Mouse (Mus musculus): ENCODE measurements at regions not wholly inside any gene's neighbourhood (a gene's known extent, or its start where the extent isn't known, plus 50 kb on each side); places are given as distances from the start of the nearest gene placed in this dataset.
"Not testable (repeated sequence)": the region's sequence is repeated elsewhere in the genome, so short reads cannot be mapped to it uniquely, and the experiment has no call there.

DNA sequence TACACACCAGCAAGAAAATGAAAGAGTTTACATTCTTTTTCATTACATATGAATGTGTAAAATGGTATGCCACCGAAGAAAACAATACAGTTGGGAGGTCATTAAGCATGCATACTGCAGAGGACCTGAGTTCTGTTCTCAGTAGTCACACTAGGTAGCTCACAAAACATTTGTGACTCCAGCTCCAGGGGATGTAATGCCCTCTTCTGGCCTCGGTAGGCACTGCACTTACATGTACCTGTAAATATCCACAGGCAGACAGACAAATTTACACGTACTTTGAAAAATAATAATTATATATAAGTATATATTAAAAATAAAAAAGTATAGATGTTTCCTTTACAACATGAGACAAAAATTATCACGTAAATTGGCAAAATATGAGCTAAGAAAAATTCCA, 342.3 kb upstream of the Gm28363 start:
- H3K4me3 ChIP-seq (ENCODE audit: low read depth, low read length) = no peak overlapping the region
- no peaks in the 10 kb centered on the region for H3K9me3 ChIP-seq (replicated peaks; ENCODE audit: control insufficient read depth, insufficient read depth, low read length, poor library complexity, severe bottlenecking)
- H3K27me3 ChIP-seq (ENCODE audit: control insufficient read depth, insufficient read depth, low read length, poor library complexity, severe bottlenecking) = no peaks in the 10 kb centered on the region; the same call in 1 of the 2 replicates
- no peak for TF ChIP-seq CTCF (IDR thresholded peaks at IDR 0.05; ENCODE audit: low read depth, low read length)
- TF ChIP-seq EP300 (IDR thresholded peaks at IDR 0.05; ENCODE audit: insufficient read depth, low read depth, low read length) = no peak
- no peak for TF ChIP-seq POLR2A (IDR thresholded peaks at IDR 0.05; ENCODE audit: insufficient read depth, low read length)
- no peaks in the 10 kb centered on the region for H3K36me3 ChIP-seq (ENCODE audit: control insufficient read depth, insufficient read depth, low read length, poor library complexity, severe bottlenecking)
- H3K4me1 ChIP-seq (ENCODE audit: control insufficient read depth, insufficient read depth, low read length) = no peaks in the 10 kb centered on the region
- no peak overlapping the region for H3K9ac ChIP-seq (ENCODE audit: low read depth, poor library complexity, severe bottlenecking)
- no peak overlapping the region for H3K27ac ChIP-seq (ENCODE audit: insufficient read depth, low read length)

DNA sequence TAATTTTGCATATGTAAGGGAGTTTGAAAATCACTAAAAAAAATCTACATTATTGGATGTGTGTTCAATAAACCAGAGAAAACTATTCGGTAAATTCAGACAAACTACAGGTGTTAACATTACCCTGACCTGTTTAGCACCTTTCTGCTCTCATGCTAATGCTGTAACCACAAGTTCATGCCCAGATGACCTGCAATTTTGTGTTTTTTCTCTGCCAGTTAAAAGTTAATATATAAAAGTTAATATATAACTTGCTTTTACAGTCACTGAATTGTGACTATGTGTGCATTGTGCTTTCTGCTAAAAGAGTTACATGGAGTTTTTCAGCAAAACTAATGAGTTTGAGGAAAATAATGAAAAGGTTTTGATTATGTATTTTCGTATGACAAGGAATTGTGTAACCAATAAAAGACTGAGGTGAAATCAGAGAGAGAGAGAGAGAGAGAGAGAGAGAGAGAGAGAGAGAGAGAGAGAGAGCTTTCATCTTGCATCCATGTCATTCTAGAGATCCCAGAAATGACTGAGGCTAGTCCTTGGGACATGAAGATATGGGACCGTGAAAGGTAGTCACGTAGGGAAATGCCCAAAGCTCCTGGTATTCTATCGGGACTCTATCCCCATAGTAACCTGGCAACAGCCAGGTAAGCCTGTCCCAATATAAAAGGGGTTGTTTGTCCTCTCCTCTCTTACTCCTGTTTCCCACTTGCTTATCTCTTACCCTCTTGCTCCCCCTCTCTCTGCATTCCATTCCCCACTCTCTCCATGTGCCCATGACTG, 340.3 kb upstream of the Gm28363 start:
- Histone ChIP-seq H3K27ac (ENCODE audit: insufficient read depth, low read length) (no peak overlapping the region), H3K9ac (ENCODE audit: low read depth, poor library complexity, severe bottlenecking) (no peak overlapping the region), H3K36me3 (ENCODE audit: control insufficient read depth, insufficient read depth, low read length, poor library complexity, severe bottlenecking) (no peaks in the 10 kb centered on the region), H3K4me1 (ENCODE audit: control insufficient read depth, insufficient read depth, low read length) (no peaks in the 10 kb centered on the region), H3K9me3 (replicated peaks; ENCODE audit: control insufficient read depth, insufficient read depth, low read length, poor library complexity, severe bottlenecking) (no peaks in the 10 kb centered on the region), H3K4me3 (ENCODE audit: low read depth, low read length) (no peak overlapping the region), H3K27me3 (ENCODE audit: control insufficient read depth, insufficient read depth, low read length, poor library complexity, severe bottlenecking) (no peaks in the 10 kb centered on the region; the same call in 1 of the 2 replicates)
- TF ChIP-seq POLR2A (IDR thresholded peaks at IDR 0.05; ENCODE audit: insufficient read depth, low read length) = no peak
- no peak for TF ChIP-seq EP300 (IDR thresholded peaks at IDR 0.05; ENCODE audit: insufficient read depth, low read depth, low read length)
- no peak for TF ChIP-seq CTCF (IDR thresholded peaks at IDR 0.05; ENCODE audit: low read depth, low read length)

DNA sequence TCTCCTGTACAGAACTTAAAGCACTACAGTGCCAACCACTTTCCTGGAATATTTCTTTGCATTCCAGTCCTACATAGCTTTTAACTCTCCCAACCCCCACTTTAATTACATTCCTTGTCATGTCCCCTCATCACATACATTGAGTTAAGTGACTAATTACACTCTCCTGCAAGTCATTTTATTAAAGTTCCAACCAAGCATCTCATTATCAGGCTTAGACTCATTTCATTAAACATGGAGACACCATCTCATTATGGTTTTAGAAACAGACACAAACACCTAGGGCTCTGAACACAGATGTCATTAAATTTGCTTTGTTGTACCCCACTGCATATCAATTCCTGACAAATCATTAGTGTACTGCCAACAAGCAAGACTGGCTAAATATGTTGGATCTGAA, 332.9 kb upstream of the Gm28363 start:
- no peak for TF ChIP-seq POLR2A (IDR thresholded peaks at IDR 0.05; ENCODE audit: insufficient read depth, low read length)
- no peak for TF ChIP-seq CTCF (IDR thresholded peaks at IDR 0.05; ENCODE audit: low read depth, low read length)
- TF ChIP-seq EP300 (IDR thresholded peaks at IDR 0.05; ENCODE audit: insufficient read depth, low read depth, low read length) = no peak
- Histone ChIP-seq H3K36me3 (ENCODE audit: control insufficient read depth, insufficient read depth, low read length, poor library complexity, severe bottlenecking) (no peaks in the 10 kb centered on the region), H3K9ac (ENCODE audit: low read depth, poor library complexity, severe bottlenecking) (no peak overlapping the region), H3K27me3 (ENCODE audit: control insufficient read depth, insufficient read depth, low read length, poor library complexity, severe bottlenecking) (no peaks in the 10 kb centered on the region), H3K27ac (ENCODE audit: insufficient read depth, low read length) (no peak overlapping the region), H3K4me3 (ENCODE audit: low read depth, low read length) (no peak overlapping the region), H3K9me3 (replicated peaks; ENCODE audit: control insufficient read depth, insufficient read depth, low read length, poor library complexity, severe bottlenecking) (no peaks in the 10 kb centered on the region), H3K4me1 (ENCODE audit: control insufficient read depth, insufficient read depth, low read length) (no peaks in the 10 kb centered on the region)

DNA sequence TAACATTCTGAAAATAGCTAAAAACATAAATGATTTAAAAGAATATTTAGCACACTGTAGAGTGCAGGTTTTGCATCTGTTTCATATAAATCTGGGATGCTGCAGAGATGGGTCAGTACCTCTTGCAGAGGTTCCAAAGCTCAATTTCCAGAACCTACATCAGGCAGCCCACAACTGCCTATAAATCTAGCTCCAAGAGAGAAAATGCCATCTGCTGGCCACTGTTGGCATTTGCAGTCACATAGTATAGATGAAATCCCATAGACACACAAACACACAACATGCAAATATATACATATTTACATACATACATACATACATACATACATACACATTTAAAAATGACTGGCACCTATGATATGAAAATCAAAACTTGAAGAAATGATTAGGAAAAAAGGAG, 284.6 kb upstream of the Gm28363 start:
- H3K27ac ChIP-seq (ENCODE audit: insufficient read depth, low read length) = no peak overlapping the region
- H3K9me3 ChIP-seq (replicated peaks; ENCODE audit: control insufficient read depth, insufficient read depth, low read length, poor library complexity, severe bottlenecking) = no peaks in the 10 kb centered on the region
- TF ChIP-seq CTCF (IDR thresholded peaks at IDR 0.05; ENCODE audit: low read depth, low read length) = no peak
- TF ChIP-seq POLR2A (IDR thresholded peaks at IDR 0.05; ENCODE audit: insufficient read depth, low read length) = no peak
- H3K36me3 ChIP-seq (ENCODE audit: control insufficient read depth, insufficient read depth, low read length, poor library complexity, severe bottlenecking) = no peaks in the 10 kb centered on the region
- no peaks in the 10 kb centered on the region for H3K27me3 ChIP-seq (ENCODE audit: control insufficient read depth, insufficient read depth, low read length, poor library complexity, severe bottlenecking)
- H3K9ac ChIP-seq (ENCODE audit: low read depth, poor library complexity, severe bottlenecking) = no peak overlapping the region
- H3K4me1 ChIP-seq (ENCODE audit: control insufficient read depth, insufficient read depth, low read length) = no peaks in the 10 kb centered on the region
- no peak overlapping the region for H3K4me3 ChIP-seq (ENCODE audit: low read depth, low read length)

DNA sequence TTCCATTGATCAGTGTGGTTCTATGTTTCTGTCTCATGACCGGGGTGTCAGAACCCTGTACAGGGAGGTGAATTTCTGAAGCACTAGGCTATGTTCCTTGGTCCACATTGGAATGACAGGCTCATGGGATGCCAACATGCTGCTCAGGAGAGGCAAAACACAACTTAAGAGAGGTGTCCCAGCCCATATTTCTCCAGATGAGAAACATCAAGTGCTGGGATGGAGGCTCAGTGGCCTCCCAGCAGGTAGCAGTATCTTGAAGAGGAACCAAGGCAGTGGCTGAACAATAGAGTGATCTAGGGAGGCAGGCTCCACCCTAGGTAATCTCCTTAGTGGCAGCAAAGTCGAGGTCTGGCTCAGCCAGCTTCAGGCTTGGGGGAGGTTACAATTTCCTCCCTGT, 239.2 kb upstream of the Gm28363 start:
- Histone ChIP-seq H3K9ac (ENCODE audit: low read depth, poor library complexity, severe bottlenecking) (no peak overlapping the region), H3K27ac (ENCODE audit: insufficient read depth, low read length) (peak overlapping the region; percentile 93)
- TF ChIP-seq POLR2A (IDR thresholded peaks at IDR 0.05; ENCODE audit: insufficient read depth, low read length) (no peak), EP300 (IDR thresholded peaks at IDR 0.05; ENCODE audit: insufficient read depth, low read depth, low read length) (0 out of 2 replicates have a peak, but pooled peaks have one; percentile 17)

DNA sequence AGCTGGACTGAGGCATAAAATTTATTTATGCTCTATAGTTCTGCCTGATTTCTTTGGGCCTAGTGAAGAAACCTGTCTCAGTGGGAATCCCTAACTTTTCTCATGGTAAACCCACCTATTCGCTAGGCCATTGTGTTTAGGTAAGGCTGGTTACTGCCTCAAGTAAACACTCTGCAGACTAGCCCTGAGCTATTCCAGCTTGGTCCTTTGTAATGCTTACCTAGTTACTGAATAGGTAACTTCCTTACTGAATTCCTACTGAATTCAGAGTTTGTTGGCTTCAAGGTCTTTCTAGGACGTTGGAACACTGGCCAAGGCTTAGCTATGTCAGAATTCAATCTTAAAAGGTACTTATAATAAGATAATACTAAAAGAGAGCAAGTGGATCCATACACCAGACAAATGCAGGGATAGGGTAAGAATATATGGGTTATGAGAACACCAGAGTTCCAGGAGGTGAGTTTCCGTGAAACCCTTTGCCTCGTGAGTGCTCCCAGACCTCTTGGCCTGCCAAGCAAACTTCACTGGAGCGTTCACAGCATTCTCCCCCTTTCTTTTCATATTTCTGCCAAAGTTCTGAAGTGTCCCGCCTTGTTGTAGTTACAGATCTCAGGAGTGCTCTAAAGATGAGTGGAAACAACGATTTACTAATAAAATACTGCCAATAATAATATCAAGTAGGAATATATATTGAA, 238.6 kb upstream of the Gm28363 start:
- not testable (repeated sequence) for H3K4me3 ChIP-seq (ENCODE audit: low read depth, low read length); H3K9ac ChIP-seq (ENCODE audit: low read depth, poor library complexity, severe bottlenecking); H3K27me3 ChIP-seq (ENCODE audit: control insufficient read depth, insufficient read depth, low read length, poor library complexity, severe bottlenecking); H3K4me1 ChIP-seq (ENCODE audit: control insufficient read depth, insufficient read depth, low read length); H3K36me3 ChIP-seq (ENCODE audit: control insufficient read depth, insufficient read depth, low read length, poor library complexity, severe bottlenecking)
- TF ChIP-seq EP300 (IDR thresholded peaks at IDR 0.05; ENCODE audit: insufficient read depth, low read depth, low read length) = 0 out of 2 replicates have a peak, but pooled peaks have one; percentile 1
- Histone ChIP-seq H3K9me3 (replicated peaks; ENCODE audit: control insufficient read depth, insufficient read depth, low read length, poor library complexity, severe bottlenecking) (peaks cover 43% of the 10 kb centered on the region), H3K27ac (ENCODE audit: insufficient read depth, low read length) (peak overlapping the region; percentile 98)

More for the DNA sequence above, 239.2 kb upstream of the Gm28363 start:
- H3K36me3 ChIP-seq (ENCODE audit: control insufficient read depth, insufficient read depth, low read length, poor library complexity, severe bottlenecking) = no peaks in the 10 kb centered on the region
- H3K9me3 ChIP-seq (replicated peaks; ENCODE audit: control insufficient read depth, insufficient read depth, low read length, poor library complexity, severe bottlenecking) = peaks cover 43% of the 10 kb centered on the region
- H3K4me3 ChIP-seq (ENCODE audit: low read depth, low read length) = no peak overlapping the region
- no peaks in the 10 kb centered on the region for H3K27me3 ChIP-seq (ENCODE audit: control insufficient read depth, insufficient read depth, low read length, poor library complexity, severe bottlenecking)
- no peaks in the 10 kb centered on the region for H3K4me1 ChIP-seq (ENCODE audit: control insufficient read depth, insufficient read depth, low read length)
